Mouse (Mus musculus) CD8-positive naive resting alpha-beta T cell, adult 2 months (primary cell): ENCODE measurements around the gene Snx21.
A peak's percentile ranks its signal among the peaks of the same experiment; 100 is the strongest.

Source experiments
- DNase-seq, 2 experiments: peaks; one replicate each; pipeline ENCODE4 v3.0.0; 2022; ENCODE audit warnings: low read depth in 2 of 2, low spot score in 2 of 2

Gene Snx21

GRCm38 (mm10) chr2:164769258-164770037 is 16.2 kb upstream of the Snx21 start, which contains the start of gene Ube2c:
Gene Ube2c (plus strand): TSS chr2:164769898.
- DNase-seq, result peak; percentile 90 to 92

GRCm38 (mm10) chr2:164770279-164770678 is 15.3 kb upstream of the Snx21 start:
- DNase-seq, result no peak

- no peak for DNase-seq
Measured at GRCm38 (mm10) chr2:164771123-164771522, 14.5 kb upstream of the Snx21 start.

GRCm38 (mm10) chr2:164773229-164773988 is 12.2 kb upstream of the Snx21 start:
- no peak for DNase-seq

GRCm38 (mm10) chr2:164773989-164774364 is 11.6 kb upstream of the Snx21 start:
- no peak for DNase-seq

- DNase-seq, result no peak
Measured at GRCm38 (mm10) chr2:164776130-164776529, 9.5 kb upstream of the Snx21 start.

GRCm38 (mm10) chr2:164776801-164777200 is 8.8 kb upstream of the Snx21 start:
- DNase-seq, result no peak

GRCm38 (mm10) chr2:164777246-164778014 is 8.2 kb upstream of the Snx21 start:
- DNase-seq, result no peak

- DNase-seq, result no peak
Measured at GRCm38 (mm10) chr2:164778015-164778287, 7.7 kb upstream of the Snx21 start.

GRCm38 (mm10) chr2:164778809-164779208 is 6.8 kb upstream of the Snx21 start:
- no peak for DNase-seq

- no peak for DNase-seq
Measured at GRCm38 (mm10) chr2:164779481-164780086, 6.0 kb upstream of the Snx21 start, which contains the start of gene Tnnc2. Gene Tnnc2 (minus strand): TSS chr2:164779967.

GRCm38 (mm10) chr2:164781876-164782275 is 3.7 kb upstream of the Snx21 start:
- no peak for DNase-seq

- no peak for DNase-seq
Measured at GRCm38 (mm10) chr2:164783926-164784581, 1.6 kb upstream of the Snx21 start.

GRCm38 (mm10) chr2:164784869-164785420 is 678 bp upstream of the Snx21 start:
- no peak for DNase-seq

- DNase-seq, result no peak
Measured at GRCm38 (mm10) chr2:164786388-164786885, 814 bp downstream of the Snx21 start.

- DNase-seq, result no peak
Measured at GRCm38 (mm10) chr2:164787032-164787431, 1.4 kb downstream of the Snx21 start.

GRCm38 (mm10) chr2:164787779-164788178 is 2.2 kb downstream of the Snx21 start:
- DNase-seq, result no peak

GRCm38 (mm10) chr2:164788411-164788810 is 2.8 kb downstream of the Snx21 start:
- DNase-seq, result no peak

GRCm38 (mm10) chr2:164790451-164790850 is 4.8 kb downstream of the Snx21 start:
- DNase-seq, result no peak

- DNase-seq, result no peak
Measured at GRCm38 (mm10) chr2:164791841-164792261, 6.2 kb downstream of the Snx21 start.
